Mouse (Mus musculus) kidney, adult 2 months (tissue): ENCODE results near the gene Chrnd. TPM values are rescaled to one million over a fixed set of nuclear protein-coding genes. Genes with fewer than 3 reads are reported as not detected.

ENCODE experiments used
- DNase-seq: peaks from one replicate; pipeline ENCODE4 v3.0.0; 2021
- H3K27ac ChIP-seq: fragments of 200-500 bp; 2 replicates; pipeline ENCODE4 v1.5.1; 2012; ENCODE audit warnings: low read depth, low read length, control low read depth, inconsistent platforms; ENCODE audit not compliant: insufficient read depth
- H3K27me3 ChIP-seq: fragments of 200-500 bp; replicated peaks from 2 replicates; pipeline ENCODE4 v1.6.1; 2012; ENCODE audit warnings: mild to moderate bottlenecking, moderate library complexity, low read length, inconsistent platforms; ENCODE audit not compliant: control insufficient read depth, insufficient read depth
- H3K36me3 ChIP-seq: fragments of 200-500 bp; 2 replicates; pipeline ENCODE4 v1.6.1; 2012; ENCODE audit warnings: mild to moderate bottlenecking, moderate library complexity, low read length, inconsistent platforms; ENCODE audit not compliant: control insufficient read depth, insufficient read depth
- H3K4me1 ChIP-seq: fragments of 200-500 bp; 2 replicates; pipeline ENCODE4 v1.6.1; 2011; ENCODE audit warnings: low read length; ENCODE audit not compliant: control insufficient read depth, insufficient read depth
- H3K4me3 ChIP-seq: fragments of 200-500 bp; 2 replicates; pipeline ENCODE4 v1.5.1; 2011; ENCODE audit warnings: mild to moderate bottlenecking, low read depth, low read length, control low read depth; ENCODE audit not compliant: insufficient read depth
- CTCF ChIP-seq: fragments of 200-500 bp; conservative IDR thresholded peaks from 2 replicates; pipeline ENCODE4 v1.5.1; 2011; ENCODE audit warnings: low read depth, mild to moderate bottlenecking, control low read depth, low read length, moderate library complexity, mixed read lengths; ENCODE audit not compliant: insufficient read depth, insufficient read length
- POLR2A ChIP-seq: fragments of 200-500 bp; IDR thresholded peaks from one replicate; pipeline ENCODE4 v1.6.1; 2011; ENCODE audit warnings: low read depth, low read length, control low read depth
- WGBS: fragments of 180-500 bp; shearing (Covaris S2); methylation state at CpG from one replicate; pipeline ENCODE4 v1.1.7; 2018; 5-methylcytosine and 5-hydroxymethylcytosine counted together
- polyA plus RNA-seq: library from polyadenylated mRNA; depleted of rRNA; stranded (reverse); fragments of >200 nt; gene quantifications from 2 replicates; pipeline ENCODE4 v1.2.3, GENCODE M21; 2012

Gene Chrnd
- polyA plus RNA-seq, 1 experiment = not detected

GRCm38 (mm10) chr1:87183998-87184750 lies 6.2 kb upstream of the Chrnd start:
- no peak for TF ChIP-seq CTCF
- whole genome bisulfite sequencing = 30% methylated on average over 15 of the region's 15 CpGs
- Histone ChIP-seq H3K27me3 (0 out of 2 replicates have a peak, but pooled peaks cover 1% of the 10 kb centered on the region), H3K27ac (no peak overlapping the region), H3K4me1 (no peaks in the 10 kb centered on the region), H3K4me3 (no peak overlapping the region), H3K36me3 (no peaks in the 10 kb centered on the region)
- DNase-seq = no peak

DNA sequence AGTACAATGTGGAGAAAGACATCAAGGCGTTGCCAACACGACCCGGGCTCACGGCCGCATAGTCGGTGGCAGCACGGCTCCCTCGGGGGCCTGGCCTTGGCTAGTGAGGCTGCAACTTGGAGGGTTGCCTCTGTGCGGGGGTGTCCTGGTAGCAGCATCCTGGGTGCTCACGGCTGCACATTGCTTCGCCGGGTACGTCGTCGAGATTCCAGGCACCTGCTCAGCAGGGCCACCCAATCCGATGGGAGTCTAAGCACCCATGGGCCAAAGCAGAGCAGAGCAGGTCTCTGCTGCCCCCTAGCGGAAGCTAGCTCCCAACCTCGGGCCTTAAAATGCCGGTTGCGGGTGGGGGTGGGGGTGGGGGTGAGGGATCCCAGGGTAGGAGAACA lies 5.7 kb upstream of the Chrnd start:
- Histone ChIP-seq H3K27me3 (0 out of 2 replicates have a peak, but pooled peaks cover 1% of the 10 kb centered on the region), H3K4me1 (no peaks in the 10 kb centered on the region), H3K27ac (no peak overlapping the region), H3K4me3 (no peak overlapping the region), H3K36me3 (no peaks in the 10 kb centered on the region)
- DNase-seq = peak; percentile 76
- TF ChIP-seq CTCF = peak; percentile 77
- no peak for TF ChIP-seq POLR2A
- 8% methylated on average over 20 of the region's 20 CpGs for WGBS

- no peak for DNase-seq
- H3K4me3 ChIP-seq = no peak overlapping the region
- H3K27ac ChIP-seq = no peak overlapping the region
- no peaks in the 10 kb centered on the region for H3K36me3 ChIP-seq
- 0 out of 2 replicates have a peak, but pooled peaks cover 1% of the 10 kb centered on the region for H3K27me3 ChIP-seq
- no peak for TF ChIP-seq CTCF
- no peak for TF ChIP-seq POLR2A
- H3K4me1 ChIP-seq = no peaks in the 10 kb centered on the region
- WGBS = 28% methylated on average over 13 of the region's 13 CpGs
These were observed 4.9 kb upstream of the Chrnd start for GRCm38 (mm10) chr1:87185526-87185925.

DNA sequence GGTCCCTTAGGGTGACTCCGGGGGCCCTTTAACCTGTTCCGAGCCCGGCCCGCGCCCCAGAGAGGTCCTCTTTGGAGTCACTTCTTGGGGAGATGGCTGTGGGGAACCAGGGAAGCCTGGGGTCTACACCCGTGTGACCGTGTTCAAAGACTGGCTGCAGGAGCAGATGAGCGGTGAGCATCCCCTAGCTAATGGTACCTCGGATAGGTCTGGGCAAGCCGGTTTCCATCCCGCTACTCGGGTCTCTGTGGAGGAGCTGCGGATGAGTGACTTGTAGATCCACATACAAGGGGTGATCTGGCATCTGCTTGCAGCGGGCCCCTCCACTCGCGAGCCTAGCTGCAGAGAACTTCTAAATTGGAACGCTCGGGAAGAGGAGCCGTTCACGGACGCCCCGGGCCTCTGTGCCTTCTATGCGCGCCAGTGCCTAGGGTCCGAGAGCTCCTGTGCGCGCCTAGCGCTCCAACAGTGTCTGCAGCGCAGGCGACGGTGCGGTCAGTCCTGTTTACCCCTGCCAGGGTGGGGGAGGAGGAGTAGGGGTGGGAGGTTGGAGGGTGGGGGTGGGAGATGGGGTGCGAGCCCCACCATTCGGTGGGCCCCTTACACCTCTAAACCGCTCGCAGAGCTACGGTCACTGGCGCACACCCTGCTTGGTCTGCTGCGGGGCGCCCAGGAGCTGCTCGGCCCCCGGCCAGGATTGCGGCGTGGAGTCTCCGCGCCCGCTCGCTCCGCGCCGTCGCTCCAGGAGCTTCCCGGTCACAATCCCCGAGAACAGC lies 4.0 kb upstream of the Chrnd start:
- DNase-seq = no peak
- H3K27me3 ChIP-seq = 0 out of 2 replicates have a peak, but pooled peaks cover 1% of the 10 kb centered on the region
- 3% methylated on average over 54 of the region's 54 CpGs for WGBS
- no peaks in the 10 kb centered on the region for H3K4me1 ChIP-seq
- H3K4me3 ChIP-seq = peak overlapping the region; percentile 64
- no peaks in the 10 kb centered on the region for H3K36me3 ChIP-seq
- H3K27ac ChIP-seq = no peak overlapping the region
- TF ChIP-seq CTCF (no peak), POLR2A (no peak)

DNA sequence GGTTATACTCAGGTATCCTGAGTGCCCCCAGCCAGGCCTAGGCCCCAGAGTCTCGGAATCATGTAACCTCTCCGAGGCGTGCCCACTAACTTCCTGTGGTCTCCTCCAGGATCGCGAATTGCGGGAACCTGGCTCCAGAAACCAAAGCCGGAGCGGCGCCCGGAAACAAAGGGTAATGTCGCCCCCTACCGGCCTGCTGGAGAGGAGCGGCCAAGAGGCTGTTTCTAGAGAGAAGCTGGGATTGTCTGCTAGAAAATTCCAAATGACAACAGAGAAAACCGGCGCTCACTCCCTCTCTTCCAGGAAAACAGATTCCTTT lies 3.4 kb upstream of the Chrnd start:
- H3K27me3 ChIP-seq = 0 out of 2 replicates have a peak, but pooled peaks cover 1% of the 10 kb centered on the region

GRCm38 (mm10) chr1:87197296-87197695 lies 6.9 kb downstream of the Chrnd start:
- TF ChIP-seq POLR2A = no peak
- no peak for TF ChIP-seq CTCF
- Histone ChIP-seq H3K4me3 (no peak overlapping the region), H3K36me3 (no peaks in the 10 kb centered on the region), H3K27me3 (no peaks in the 10 kb centered on the region), H3K27ac (no peak overlapping the region), H3K4me1 (no peaks in the 10 kb centered on the region)
- no peak for DNase-seq
- WGBS = 76% methylated on average over 9 of the region's 9 CpGs

More for the DNA sequence above, 3.4 kb upstream of the Chrnd start:
- no peaks in the 10 kb centered on the region for H3K4me1 ChIP-seq
- H3K4me3 ChIP-seq = peak overlapping the region; percentile 64
- TF ChIP-seq CTCF (peak; percentile 84), POLR2A (no peak)
- H3K27ac ChIP-seq = no peak overlapping the region
- no peaks in the 10 kb centered on the region for H3K36me3 ChIP-seq
- WGBS = under 1% methylated on average over 15 of the region's 15 CpGs
- peak; percentile 67 for DNase-seq

GRCm38 (mm10) chr1:87198119-87199065 lies 8.0 kb downstream of the Chrnd start:
- DNase-seq = peak; percentile 24
- TF ChIP-seq CTCF = no peak
- no peak for TF ChIP-seq POLR2A
- WGBS = 59% methylated on average over 12 of the region's 12 CpGs

More at GRCm38 (mm10) chr1:87198119-87199065, 8.0 kb downstream of the Chrnd start:
- Histone ChIP-seq H3K27me3 (no peaks in the 10 kb centered on the region), H3K4me3 (no peak overlapping the region), H3K27ac (no peak overlapping the region), H3K4me1 (no peaks in the 10 kb centered on the region), H3K36me3 (no peaks in the 10 kb centered on the region)
